Mouse (Mus musculus): ENCODE data around the gene H2-T3.
"Not testable (repeated sequence)": the region's sequence is repeated elsewhere in the genome, so short reads cannot be mapped to it uniquely, and the experiment has no call there.

Gene H2-T3

GRCm38 (mm10) chr17:36178938-36179337, 11.1 kb downstream of the H2-T3 start:
- DNase-seq (ENCODE audit: low read depth, low spot score): peak; percentile 3

- not testable (repeated sequence) for DNase-seq (ENCODE audit: low read depth, low spot score)
Observed at GRCm38 (mm10) chr17:36176132-36176531, 14.0 kb downstream of the H2-T3 start.

- no peak for DNase-seq (ENCODE audit: low read depth, low spot score)
Observed at GRCm38 (mm10) chr17:36170287-36170814, 19.7 kb downstream of the H2-T3 start.

- DNase-seq (ENCODE audit: low read depth, low spot score): no peak
Observed at GRCm38 (mm10) chr17:36169753-36170152, 20.3 kb downstream of the H2-T3 start.

- not testable (repeated sequence) for DNase-seq (ENCODE audit: low read depth, low spot score)
Observed at GRCm38 (mm10) chr17:36169094-36169493, 21.0 kb downstream of the H2-T3 start.

- DNase-seq (ENCODE audit: low read depth, low spot score): no peak
Observed at GRCm38 (mm10) chr17:36168039-36168652, 21.9 kb downstream of the H2-T3 start, which contains the start of gene Gm8909. Gene Gm8909, minus strand, starts transcription at chr17:36168537.

GRCm38 (mm10) chr17:36167306-36168038, 22.6 kb downstream of the H2-T3 start:
- DNase-seq (ENCODE audit: low read depth, low spot score): no peak

GRCm38 (mm10) chr17:36166901-36167300, 23.2 kb downstream of the H2-T3 start:
- not testable (repeated sequence) for DNase-seq (ENCODE audit: low read depth, low spot score)

GRCm38 (mm10) chr17:36161129-36162051, 28.7 kb downstream of the H2-T3 start:
- DNase-seq (ENCODE audit: low read depth, low spot score): no peak

GRCm38 (mm10) chr17:36158264-36158663, 31.8 kb downstream of the H2-T3 start:
- DNase-seq (ENCODE audit: low read depth, low spot score): not testable (repeated sequence)

- not testable (repeated sequence) for DNase-seq (ENCODE audit: low read depth, low spot score)
Observed at GRCm38 (mm10) chr17:36157782-36158181, 32.3 kb downstream of the H2-T3 start.

GRCm38 (mm10) chr17:36154271-36155149, 35.6 kb downstream of the H2-T3 start:
- DNase-seq (ENCODE audit: low read depth, low spot score): no peak

GRCm38 (mm10) chr17:36151200-36151599, 38.9 kb downstream of the H2-T3 start:
- DNase-seq (ENCODE audit: low read depth, low spot score): not testable (repeated sequence)

GRCm38 (mm10) chr17:36148468-36148867, 41.6 kb downstream of the H2-T3 start:
- DNase-seq (ENCODE audit: low read depth, low spot score): not testable (repeated sequence)

- not testable (repeated sequence) for DNase-seq (ENCODE audit: low read depth, low spot score)
Observed at GRCm38 (mm10) chr17:36146937-36147336, 43.1 kb downstream of the H2-T3 start.

- not testable (repeated sequence) for DNase-seq (ENCODE audit: low read depth, low spot score)
Observed at GRCm38 (mm10) chr17:36145861-36146156, 44.3 kb downstream of the H2-T3 start.

GRCm38 (mm10) chr17:36145111-36145860, 44.8 kb downstream of the H2-T3 start:
- DNase-seq (ENCODE audit: low read depth, low spot score): peak; percentile 3

GRCm38 (mm10) chr17:36136299-36136848, 53.7 kb downstream of the H2-T3 start:
- DNase-seq (ENCODE audit: low read depth, low spot score): not testable (repeated sequence)
